Mouse (Mus musculus) lung, embryonic 15.5 days (tissue): Measurements from ENCODE around the gene Taf8. TPM values are rescaled to one million over a fixed set of nuclear protein-coding genes. Genes with fewer than 3 reads are reported as not detected.

ENCODE experiments used
- ATAC-seq: fragments of 200-750 bp; cut with Nextera tagmentation; 2 replicates; pipeline ENCODE4 v1.8.0; 2017; ENCODE audit warnings: moderate number of reproducible peaks, borderline replicate concordance; ENCODE audit not compliant: low FRiP score, low TSS enrichment; ENCODE audit errors: extremely low read depth
- H3K27ac ChIP-seq: fragments of 300-500 bp; sonication (generic); 2 replicates; pipeline ENCODE4 v1.5.1; 2015; ENCODE audit warnings: moderate library complexity, mild to moderate bottlenecking, inconsistent platforms
- H3K27me3 ChIP-seq: fragments of 300-500 bp; sonication (generic); 2 replicates; pipeline ENCODE4 v1.6.1; 2015; ENCODE audit warnings: inconsistent platforms
- H3K36me3 ChIP-seq: fragments of 300-500 bp; sonication (generic); 2 replicates; pipeline ENCODE4 v1.6.1; 2015; ENCODE audit warnings: inconsistent platforms
- H3K4me1 ChIP-seq: fragments of 300-500 bp; sonication (generic); 2 replicates; pipeline ENCODE4 v1.6.1; 2015; ENCODE audit warnings: inconsistent platforms
- H3K4me2 ChIP-seq: fragments of 300-500 bp; sonication (generic); 2 replicates; pipeline ENCODE4 v1.6.1; 2015; ENCODE audit warnings: inconsistent platforms, mild to moderate bottlenecking, moderate library complexity
- H3K4me3 ChIP-seq: fragments of 300-500 bp; sonication (generic); 2 replicates; pipeline ENCODE4 v1.5.1; 2015; ENCODE audit warnings: mild to moderate bottlenecking, inconsistent platforms
- H3K9ac ChIP-seq: fragments of 300-500 bp; sonication (generic); 2 replicates; pipeline ENCODE4 v1.6.1; 2015; ENCODE audit warnings: inconsistent platforms
- H3K9me3 ChIP-seq: fragments of 300-500 bp; sonication (generic); 2 replicates; pipeline ENCODE4 v1.6.1; 2016; ENCODE audit warnings: inconsistent platforms
- WGBS: fragments of 180-500 bp; shearing (Covaris S2); methylation state at CpG from one replicate; pipeline ENCODE4 v1.1.7; 2015; 5-methylcytosine and 5-hydroxymethylcytosine counted together
- polyA plus RNA-seq: library from polyadenylated mRNA; unstranded; fragments of >200 nt; fragmentation: Nextera tagmentation; extraction: Ambion mirVana; gene quantifications from 2 replicates; pipeline ENCODE4 v1.2.1, GENCODE M21; 2015

Taf8 gene
- polyA plus RNA-seq, 1 experiment from 2014 or later = 32.3 TPM

GRCm38 (mm10) chr17:47466284-47466683 lies 35.8 kb downstream of the Taf8 start:
- Histone ChIP-seq H3K4me3 (no peak overlapping the region), H3K4me1 (peaks cover 45% of the 10 kb centered on the region), H3K4me2 (no peak overlapping the region), H3K27me3 (peaks cover 38% of the 10 kb centered on the region), H3K36me3 (no peaks in the 10 kb centered on the region), H3K9ac (no peak overlapping the region), H3K27ac (no peak overlapping the region), H3K9me3 (no peaks in the 10 kb centered on the region)
- WGBS = 36% methylated on average over 9 of the region's 9 CpGs
- no peak for ATAC-seq

GRCm38 (mm10) chr17:47465016-47465415 lies 37.1 kb downstream of the Taf8 start:
- Histone ChIP-seq H3K27me3 (peaks cover 38% of the 10 kb centered on the region), H3K4me1 (peaks cover 40% of the 10 kb centered on the region), H3K9me3 (no peaks in the 10 kb centered on the region), H3K36me3 (no peaks in the 10 kb centered on the region), H3K9ac (no peak overlapping the region), H3K4me2 (no peak overlapping the region), H3K4me3 (no peak overlapping the region), H3K27ac (no peak overlapping the region)
- WGBS = 65% methylated on average over 11 of the region's 11 CpGs
- no peak for ATAC-seq

DNA sequence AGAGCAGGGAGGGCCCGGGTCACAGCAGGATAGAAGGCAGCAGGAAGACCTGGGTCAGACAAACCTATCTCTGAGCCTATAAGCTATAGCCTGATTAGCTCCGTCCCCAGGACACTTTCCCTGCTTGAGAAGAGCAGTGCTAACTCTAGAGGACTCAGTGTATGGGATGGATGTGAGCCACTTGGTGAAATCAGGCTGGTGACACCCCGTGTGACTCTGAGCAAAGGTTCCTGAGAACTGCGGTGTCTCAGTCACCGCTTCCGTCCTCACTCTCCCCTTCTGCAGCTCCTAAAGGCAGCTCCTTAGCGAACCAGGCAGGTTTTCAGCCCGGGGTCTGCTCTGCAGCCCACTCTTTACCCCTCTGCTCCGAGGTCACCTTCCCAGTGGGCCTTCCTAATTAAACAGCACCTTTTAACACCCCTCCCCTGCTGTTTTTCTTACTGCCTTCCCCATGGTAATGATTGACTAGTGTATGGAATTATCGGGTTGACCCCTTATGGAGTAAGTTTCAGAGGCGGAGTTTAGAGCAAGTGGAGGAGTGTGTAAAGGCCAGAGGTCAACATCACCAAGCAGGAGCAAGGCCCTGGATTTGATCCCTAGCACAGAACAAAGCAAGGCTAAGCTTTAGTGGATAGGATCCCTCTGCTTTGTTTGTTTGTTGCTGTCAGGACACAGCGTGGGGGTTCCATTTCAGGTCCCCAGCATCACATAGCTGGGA lies 37.7 kb downstream of the Taf8 start:
- H3K9me3 ChIP-seq = no peaks in the 10 kb centered on the region
- no peak for ATAC-seq
- H3K36me3 ChIP-seq = no peaks in the 10 kb centered on the region
- peaks cover 44% of the 10 kb centered on the region for H3K4me1 ChIP-seq
- peaks cover 38% of the 10 kb centered on the region for H3K27me3 ChIP-seq
- 38% methylated on average over 12 of the region's 12 CpGs for WGBS
- no peak overlapping the region for H3K4me2 ChIP-seq
- no peak overlapping the region for H3K27ac ChIP-seq
- no peak overlapping the region for H3K9ac ChIP-seq
- no peak overlapping the region for H3K4me3 ChIP-seq

DNA sequence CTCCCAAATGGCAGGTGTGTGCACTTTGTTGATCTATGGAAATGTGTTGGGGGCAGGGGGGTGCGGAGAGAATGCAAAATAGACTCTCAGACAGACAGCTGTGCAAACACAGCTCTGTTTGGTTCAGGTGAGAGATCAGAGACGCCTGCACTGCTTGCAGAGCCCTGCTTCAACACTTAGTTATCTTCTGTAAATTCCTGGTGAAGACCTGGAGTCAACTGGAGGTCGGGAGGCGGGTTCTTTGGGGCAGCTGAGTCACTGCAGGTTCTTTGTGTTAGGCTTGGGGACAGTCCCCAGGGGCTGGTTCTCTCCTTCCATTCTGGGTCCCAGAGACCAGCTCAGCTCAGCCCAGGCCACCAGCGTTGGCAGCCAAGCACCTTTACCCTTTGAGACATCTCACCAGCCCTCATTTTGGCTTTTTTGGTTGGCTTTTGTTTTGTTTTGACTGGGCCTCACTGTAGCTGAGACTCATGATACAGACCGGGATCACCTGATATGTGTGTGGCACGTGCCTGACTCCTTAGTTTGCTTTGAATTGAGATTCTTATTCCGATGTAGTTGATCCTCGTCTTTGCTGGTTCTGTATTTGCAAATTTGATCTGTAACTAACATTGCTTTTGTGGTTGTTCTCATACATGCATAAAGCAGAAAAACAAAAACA lies 39.2 kb downstream of the Taf8 start:
- peaks cover 38% of the 10 kb centered on the region for H3K4me1 ChIP-seq
- no peaks in the 10 kb centered on the region for H3K36me3 ChIP-seq
- no peak overlapping the region for H3K4me3 ChIP-seq
- peak overlapping the region; percentile 74 for H3K27ac ChIP-seq
- WGBS = 23% methylated on average over 9 of the region's 9 CpGs
- no peak overlapping the region for H3K4me2 ChIP-seq
- H3K9ac ChIP-seq = no peak overlapping the region
- no peaks in the 10 kb centered on the region for H3K9me3 ChIP-seq
- peak; percentile 65; the same call in 1 of the 2 replicates for ATAC-seq
- H3K27me3 ChIP-seq = peaks cover 31% of the 10 kb centered on the region

- no peak overlapping the region for H3K4me3 ChIP-seq
- H3K36me3 ChIP-seq = no peaks in the 10 kb centered on the region
- peaks cover 34% of the 10 kb centered on the region for H3K4me1 ChIP-seq
- no peak overlapping the region for H3K4me2 ChIP-seq
- H3K27ac ChIP-seq = peak overlapping the region; percentile 74
- 51% methylated on average over 7 of the region's 7 CpGs for WGBS
- peaks cover 24% of the 10 kb centered on the region; the same call in 1 of the 2 replicates for H3K27me3 ChIP-seq
- H3K9ac ChIP-seq = no peak overlapping the region
- no peaks in the 10 kb centered on the region for H3K9me3 ChIP-seq
- ATAC-seq = no peak
Measured at GRCm38 (mm10) chr17:47462209-47462608, 39.9 kb downstream of the Taf8 start.

DNA sequence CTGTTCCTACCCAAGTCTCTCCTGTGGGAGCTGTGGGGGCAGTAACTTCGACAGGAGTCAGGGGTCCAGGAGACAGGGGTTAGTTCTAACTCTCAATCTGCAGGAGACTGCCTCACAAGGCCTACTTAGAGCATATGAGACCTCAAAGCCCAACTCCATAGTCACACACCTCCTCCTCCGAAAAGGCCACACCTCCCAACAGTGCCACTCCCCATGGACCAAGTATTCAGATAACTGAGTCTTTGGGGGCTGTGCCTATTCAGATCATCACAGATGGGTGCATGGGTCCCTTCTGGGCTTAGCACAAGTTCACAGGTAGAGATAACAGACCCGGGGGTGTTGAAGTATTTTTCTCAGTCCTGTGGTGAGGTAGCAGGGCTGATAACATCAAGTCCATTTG lies 40.4 kb downstream of the Taf8 start:
- WGBS = 36% methylated on average over 3 of the region's 3 CpGs
- H3K9ac ChIP-seq = no peak overlapping the region
- no peaks in the 10 kb centered on the region for H3K9me3 ChIP-seq
- peak overlapping the region; percentile 74 for H3K27ac ChIP-seq
- H3K4me3 ChIP-seq = no peak overlapping the region
- peaks cover 19% of the 10 kb centered on the region; the same call in 1 of the 2 replicates for H3K27me3 ChIP-seq
- no peak overlapping the region for H3K4me2 ChIP-seq
- H3K4me1 ChIP-seq = peaks cover 34% of the 10 kb centered on the region
- no peaks in the 10 kb centered on the region for H3K36me3 ChIP-seq
- ATAC-seq = no peak

DNA sequence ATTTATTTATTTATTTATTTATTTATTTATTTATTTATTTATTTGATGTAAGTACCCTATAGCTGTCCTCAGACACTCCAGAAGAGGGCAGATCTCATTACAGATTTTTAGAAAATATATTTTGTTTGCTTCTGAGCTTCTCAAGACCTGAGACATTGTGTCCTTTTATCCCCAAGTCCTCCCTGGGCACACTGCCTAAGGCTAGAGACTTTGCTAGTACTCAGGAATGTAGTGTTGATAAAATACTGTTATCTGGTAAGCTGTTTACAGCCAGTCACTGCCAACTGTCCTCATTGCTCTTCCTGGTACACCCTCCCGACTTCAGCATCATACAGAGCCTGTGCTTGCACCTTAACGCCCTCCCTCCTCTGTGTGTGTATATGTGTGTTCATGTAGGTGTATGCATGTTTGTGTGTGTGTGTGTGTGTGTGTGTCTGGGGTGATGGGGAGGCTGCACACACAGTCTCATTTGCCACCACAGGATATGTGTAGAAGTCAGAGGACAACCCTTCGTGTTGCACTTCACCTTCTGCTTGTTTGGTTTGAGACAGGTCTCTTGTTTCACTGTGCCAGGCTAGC lies 42.7 kb downstream of the Taf8 start:
- no peak for ATAC-seq
- 0 out of 2 replicates have a peak, but pooled peaks cover 6% of the 10 kb centered on the region for H3K27me3 ChIP-seq
- no peak overlapping the region for H3K4me3 ChIP-seq
- WGBS = 54% methylated on average over 3 of the region's 3 CpGs
- H3K36me3 ChIP-seq = no peaks in the 10 kb centered on the region
- H3K9ac ChIP-seq = no peak overlapping the region
- no peaks in the 10 kb centered on the region for H3K9me3 ChIP-seq
- no peak overlapping the region for H3K4me2 ChIP-seq
- H3K27ac ChIP-seq = no peak overlapping the region
- H3K4me1 ChIP-seq = peaks cover 39% of the 10 kb centered on the region

DNA sequence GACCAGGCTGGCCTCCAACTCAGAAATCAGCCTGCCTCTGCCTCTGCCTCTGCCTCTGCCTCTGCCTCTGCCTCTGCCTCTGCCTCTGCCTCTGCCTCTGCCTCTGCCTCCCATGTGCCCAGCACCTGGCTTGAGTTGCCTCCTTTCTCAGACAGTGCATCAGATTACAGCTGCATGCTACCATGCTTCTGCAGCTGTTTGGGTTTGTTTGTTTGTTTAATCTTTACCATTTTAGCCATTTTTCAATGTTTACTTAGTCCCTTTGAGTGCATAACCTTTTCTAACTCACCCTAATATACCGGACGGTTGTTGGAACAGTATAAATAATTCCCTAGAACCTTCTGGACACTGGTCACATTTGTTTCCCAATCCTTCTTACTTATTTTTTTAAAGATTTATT lies 43.2 kb downstream of the Taf8 start:
- no peak for ATAC-seq
- 74% methylated on average over 2 of the region's 2 CpGs for WGBS
- H3K9me3 ChIP-seq = no peaks in the 10 kb centered on the region
- no peak overlapping the region for H3K4me3 ChIP-seq
- no peak overlapping the region for H3K9ac ChIP-seq
- H3K4me1 ChIP-seq = peaks cover 39% of the 10 kb centered on the region
- no peak overlapping the region for H3K4me2 ChIP-seq
- 0 out of 2 replicates have a peak, but pooled peaks cover 1% of the 10 kb centered on the region for H3K27me3 ChIP-seq
- no peak overlapping the region for H3K27ac ChIP-seq
- H3K36me3 ChIP-seq = no peaks in the 10 kb centered on the region

GRCm38 (mm10) chr17:47458310-47458709 lies 43.8 kb downstream of the Taf8 start:
- 72% methylated on average over 13 of the region's 13 CpGs for WGBS
- H3K9me3 ChIP-seq = no peaks in the 10 kb centered on the region

GRCm38 (mm10) chr17:47454675-47455074 lies 47.4 kb downstream of the Taf8 start:
- Histone ChIP-seq H3K27me3 (no peaks in the 10 kb centered on the region), H3K27ac (no peak overlapping the region), H3K4me1 (peaks cover 42% of the 10 kb centered on the region), H3K4me2 (no peak overlapping the region), H3K4me3 (no peak overlapping the region), H3K9ac (no peak overlapping the region), H3K36me3 (no peaks in the 10 kb centered on the region), H3K9me3 (no peaks in the 10 kb centered on the region)
- 39% methylated on average over 8 of the region's 8 CpGs for WGBS
- no peak for ATAC-seq

More at GRCm38 (mm10) chr17:47458310-47458709, 43.8 kb downstream of the Taf8 start:
- Histone ChIP-seq H3K36me3 (no peaks in the 10 kb centered on the region), H3K4me3 (no peak overlapping the region), H3K4me2 (no peak overlapping the region), H3K9ac (no peak overlapping the region), H3K4me1 (peaks cover 36% of the 10 kb centered on the region), H3K27me3 (no peaks in the 10 kb centered on the region), H3K27ac (no peak overlapping the region)
- no peak for ATAC-seq

- Histone ChIP-seq H3K9me3 (no peaks in the 10 kb centered on the region), H3K27me3 (no peaks in the 10 kb centered on the region), H3K4me2 (no peak overlapping the region), H3K36me3 (no peaks in the 10 kb centered on the region), H3K27ac (no peak overlapping the region), H3K9ac (no peak overlapping the region), H3K4me1 (peaks cover 55% of the 10 kb centered on the region), H3K4me3 (no peak overlapping the region)
- WGBS = 40% methylated on average over 7 of the region's 7 CpGs
- no peak for ATAC-seq
Measured at GRCm38 (mm10) chr17:47452886-47453285, 49.2 kb downstream of the Taf8 start.
